Mouse (Mus musculus) stomach, postnatal 0 days (tissue): Measurements from ENCODE around the gene Aaas.

Experiments
- CTCF ChIP-seq: IDR thresholded peaks from 2 replicates; pipeline ENCODE4 v1.5.1; 2016; ENCODE audit warnings: antibody characterized with exemption, low read depth, mild to moderate bottlenecking, moderate library complexity
- EP300 ChIP-seq: optimal IDR thresholded peaks from 2 replicates; pipeline ENCODE3; 2016; ENCODE audit warnings: antibody characterized with exemption

GRCm38 (mm10) chr15:102393584-102394014 lies 43.0 kb upstream of the Aaas start:
- TF ChIP-seq CTCF (no peak), EP300 (no peak)
